Mouse (Mus musculus): ENCODE results near the gene Gm7137.

DNA sequence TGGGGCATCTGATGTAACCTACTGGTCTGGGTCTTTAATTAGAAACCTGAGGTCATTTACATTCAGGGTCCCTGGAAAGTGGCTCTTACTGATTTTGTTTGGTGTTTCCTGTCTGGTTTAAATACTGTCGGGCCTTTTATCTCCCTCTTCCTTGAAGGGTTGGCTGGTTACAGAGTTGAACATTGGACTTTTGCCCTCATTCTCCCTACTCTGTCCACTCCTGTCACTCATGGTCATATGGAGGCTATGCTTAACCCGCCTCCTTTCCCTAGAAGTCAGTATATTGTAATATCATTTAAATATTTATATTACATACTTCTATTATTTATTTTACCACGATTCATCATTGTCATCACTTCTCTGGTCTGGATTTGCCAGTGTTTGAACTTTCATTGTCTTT is 16.1 kb upstream of the Gm7137 start:
- TF ChIP-seq POLR2A (IDR thresholded peaks at IDR 0.05; ENCODE audit: low read depth, low read length) (no peak), CTCF (IDR thresholded peaks at IDR 0.05; ENCODE audit: borderline replicate concordance, insufficient read depth, low read length) (no peak)
